Mouse (Mus musculus): ENCODE data around the gene Rad51d. TPM values are rescaled to one million over a fixed set of nuclear protein-coding genes. Genes with fewer than 3 reads are reported as not detected.

Rad51d gene
- 10.4 and 13.9 TPM in 2 replicates for polyA plus RNA-seq (2012)

DNA sequence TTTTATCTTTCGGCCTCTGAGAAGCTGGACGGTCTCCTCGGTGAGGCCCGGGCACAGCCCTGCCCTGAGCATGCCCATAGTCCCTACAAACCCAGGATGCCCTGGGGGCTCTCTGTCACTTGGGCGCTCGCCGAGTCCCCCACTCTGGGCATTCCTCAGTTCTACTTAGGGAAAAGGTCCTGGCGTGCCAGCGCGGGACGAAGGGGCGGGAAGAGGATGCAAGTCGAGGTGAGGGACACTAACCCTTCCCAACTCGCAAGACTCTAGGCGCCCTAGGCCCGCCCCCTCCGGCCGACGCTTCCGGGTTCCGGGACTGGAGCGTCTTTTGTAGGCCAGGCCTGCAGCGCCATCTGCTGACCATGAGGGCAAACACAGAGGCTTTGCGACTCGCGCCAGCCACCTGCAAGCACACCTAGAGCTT, at the start of gene Rad51d:
Gene Rad51d, minus strand, starts transcription at position 273 of the 421 bp plus-strand sequence.
- TF ChIP-seq GATA1 (IDR thresholded peaks at IDR 0.05; ENCODE audit: low read length) = no peak

GRCm38 (mm10) chr11:82933186-82933585, 42.8 kb upstream of the Rad51d start:
- TF ChIP-seq GATA1 (IDR thresholded peaks at IDR 0.05; ENCODE audit: low read length) = no peak

- TF ChIP-seq GATA1 (IDR thresholded peaks at IDR 0.05; ENCODE audit: low read length) = no peak
These were observed 39.2 kb upstream of the Rad51d start for GRCm38 (mm10) chr11:82929633-82929950.

DNA sequence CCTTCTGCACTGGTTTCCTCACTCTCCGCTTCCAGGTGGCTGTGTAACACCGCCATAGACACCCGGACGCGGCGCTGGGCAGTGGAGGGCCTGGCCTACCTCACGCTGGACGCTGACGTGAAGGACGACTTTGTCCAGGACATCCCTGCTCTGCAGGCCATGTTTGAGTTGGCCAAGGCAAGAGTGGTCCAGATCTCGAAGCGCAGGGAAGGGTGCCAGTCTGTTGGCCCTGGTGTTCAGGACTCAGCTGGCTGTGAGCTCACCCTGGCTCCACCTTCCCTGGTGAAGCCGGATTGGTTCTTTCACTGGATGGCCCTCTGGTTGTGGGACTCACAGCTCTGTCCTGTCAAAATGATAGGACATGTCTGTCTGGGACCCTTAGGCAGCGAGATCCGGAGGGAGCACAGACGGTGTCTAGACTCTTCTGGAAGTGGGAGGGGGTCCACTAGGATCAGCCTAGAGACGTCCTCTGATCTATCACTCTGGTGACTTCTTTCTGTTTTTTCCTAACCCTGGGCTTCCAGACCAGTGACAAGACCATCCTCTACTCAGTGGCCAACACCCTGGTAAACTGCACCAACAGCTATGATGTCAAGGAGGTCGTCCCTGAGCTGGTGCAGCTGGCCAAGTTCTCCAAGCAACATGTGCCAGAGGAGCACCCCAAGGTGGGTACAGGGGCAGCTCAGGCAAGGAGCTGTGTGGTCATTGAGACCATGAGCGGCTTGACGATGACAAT, 38.7 kb upstream of the Rad51d start:
- TF ChIP-seq GATA1 (IDR thresholded peaks at IDR 0.05; ENCODE audit: low read length) = no peak

GRCm38 (mm10) chr11:82921691-82922090, 31.3 kb upstream of the Rad51d start:
- no peak for TF ChIP-seq GATA1 (IDR thresholded peaks at IDR 0.05; ENCODE audit: low read length)

DNA sequence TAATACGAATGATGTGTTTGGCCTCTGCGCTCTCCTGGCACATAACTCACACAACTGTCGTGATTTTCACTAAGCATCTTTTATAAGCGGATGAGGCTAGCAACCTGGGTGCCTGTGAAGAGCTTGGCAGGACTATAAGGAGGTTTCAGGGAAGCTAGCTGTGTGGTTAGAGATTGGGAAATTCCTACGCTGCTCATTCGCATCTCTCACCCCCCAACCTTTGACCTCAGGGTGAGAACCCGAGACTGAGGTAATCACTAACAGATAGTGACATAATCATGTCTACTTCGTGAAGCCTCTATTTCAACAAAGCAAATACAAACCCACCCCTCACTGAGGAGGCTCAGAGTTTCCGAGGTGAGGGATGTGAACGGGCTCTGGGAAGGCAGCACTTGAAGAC, 30.4 kb upstream of the Rad51d start:
- no peak for TF ChIP-seq GATA1 (IDR thresholded peaks at IDR 0.05; ENCODE audit: low read length)

GRCm38 (mm10) chr11:82914711-82915352, 24.4 kb upstream of the Rad51d start:
- no peak for TF ChIP-seq GATA1 (IDR thresholded peaks at IDR 0.05; ENCODE audit: low read length)

DNA sequence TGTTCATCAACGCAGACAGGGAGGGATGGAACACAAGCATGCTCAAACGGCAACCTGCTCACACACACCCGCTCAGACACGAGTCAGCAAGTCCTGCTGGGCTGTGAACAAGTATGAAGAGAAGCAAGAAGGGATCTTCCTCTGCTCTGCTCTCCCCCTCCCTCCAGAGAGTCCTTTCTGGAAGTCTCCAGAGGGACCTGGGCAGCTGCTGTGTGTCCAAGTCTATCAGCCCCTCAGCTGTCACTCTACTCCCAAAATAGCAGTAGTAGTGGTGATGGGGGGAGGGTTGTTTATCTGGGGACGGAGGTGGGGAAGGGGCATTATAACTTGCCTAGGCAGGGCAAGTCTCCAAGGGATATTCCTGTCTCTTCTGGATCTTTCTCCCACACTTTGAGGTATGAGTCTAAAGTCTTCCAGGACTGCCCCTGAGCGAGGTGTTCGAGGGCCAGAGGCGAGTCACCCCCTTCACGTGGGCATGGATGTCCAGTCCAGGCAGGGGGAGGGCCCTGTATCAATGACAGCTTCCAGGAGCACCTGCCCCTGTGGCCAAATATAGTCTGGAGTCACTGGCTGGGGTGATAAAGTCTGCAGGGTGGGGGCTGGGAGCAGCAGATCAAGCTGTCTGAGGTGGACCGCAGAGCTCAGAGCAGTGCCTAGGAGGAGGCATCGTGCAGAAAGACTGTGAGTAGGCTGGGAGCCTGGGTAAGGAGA, 20.4 kb upstream of the Rad51d start:
- TF ChIP-seq GATA1 (IDR thresholded peaks at IDR 0.05; ENCODE audit: low read length) = no peak

GRCm38 (mm10) chr11:82910250-82910649, 19.8 kb upstream of the Rad51d start, which contains the start of gene Unc45b:
Unc45b (plus strand) TSS chr11:82910550.
- no peak for TF ChIP-seq GATA1 (IDR thresholded peaks at IDR 0.05; ENCODE audit: low read length)

DNA sequence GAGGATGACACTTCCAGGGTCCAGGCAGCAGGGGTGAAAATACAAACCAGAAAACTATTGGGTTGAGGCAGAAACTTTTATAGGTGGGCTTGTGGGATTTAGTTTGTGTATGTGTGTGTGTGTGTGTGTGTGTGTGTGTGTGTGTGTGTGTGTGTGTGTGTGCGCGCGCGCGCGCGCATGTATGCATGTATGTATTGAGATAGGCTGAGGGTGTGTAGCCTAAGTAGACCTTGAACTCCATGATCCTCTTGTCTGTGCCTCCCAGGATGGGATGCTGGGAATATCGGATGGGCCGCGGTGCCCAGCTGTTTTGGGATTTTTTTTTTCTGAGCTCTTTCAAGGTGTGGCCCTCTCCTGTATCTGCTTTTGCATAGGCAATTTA, 18.2 kb upstream of the Rad51d start:
- no peak for TF ChIP-seq GATA1 (IDR thresholded peaks at IDR 0.05; ENCODE audit: low read length)

DNA sequence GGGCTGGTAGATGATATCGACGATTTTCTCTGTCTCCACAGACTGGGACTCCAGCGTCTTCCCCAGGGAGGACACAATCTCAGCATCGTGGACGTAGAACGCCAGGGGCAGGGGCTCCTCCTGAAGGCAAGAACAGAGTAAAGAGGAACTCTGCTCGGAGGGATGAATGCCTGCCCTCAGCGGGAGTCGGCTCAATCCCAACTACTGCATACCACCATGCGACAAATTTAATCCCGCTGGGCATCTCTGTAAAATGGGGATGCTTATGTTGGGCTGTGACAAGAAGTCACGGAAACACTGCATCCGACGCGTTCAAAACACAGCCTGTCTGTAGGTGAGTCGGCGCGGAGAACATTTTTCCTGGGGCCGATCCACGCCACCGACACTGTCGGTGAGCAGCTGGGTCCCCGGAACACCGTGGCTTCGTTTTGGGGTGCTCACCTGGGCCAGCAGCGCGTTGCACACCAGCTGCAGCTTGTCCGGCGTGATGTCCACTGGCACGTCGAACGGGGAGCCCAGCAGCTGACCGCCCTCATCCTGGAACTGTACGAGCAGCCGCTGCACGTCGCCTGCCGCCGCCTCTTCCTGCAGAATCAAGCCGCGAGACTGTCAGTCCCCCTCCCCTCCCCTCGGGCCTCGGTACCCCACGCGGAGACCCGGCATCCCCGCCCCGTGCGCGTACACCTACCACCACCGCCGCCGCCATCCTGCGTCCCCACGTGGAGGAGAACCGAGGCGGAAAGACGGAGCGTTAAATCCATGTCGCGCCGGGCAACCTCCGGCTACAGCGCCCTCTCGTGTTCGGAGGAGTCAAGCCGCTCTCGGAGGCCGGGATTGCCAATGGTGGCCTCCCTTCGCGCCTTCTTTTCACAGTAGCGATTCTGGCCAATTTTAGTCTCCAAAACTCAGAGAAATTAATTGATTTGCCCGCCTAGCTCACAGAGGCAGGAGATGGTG, 17.5 kb upstream of the Rad51d start, which contains the start of gene Nle1:
Gene Nle1, minus strand, starts transcription at position 761 of the 957 bp plus-strand sequence.
- TF ChIP-seq GATA1 (IDR thresholded peaks at IDR 0.05; ENCODE audit: low read length) = no peak

GRCm38 (mm10) chr11:82905816-82906215, 15.4 kb upstream of the Rad51d start:
- no peak for TF ChIP-seq GATA1 (IDR thresholded peaks at IDR 0.05; ENCODE audit: low read length)

DNA sequence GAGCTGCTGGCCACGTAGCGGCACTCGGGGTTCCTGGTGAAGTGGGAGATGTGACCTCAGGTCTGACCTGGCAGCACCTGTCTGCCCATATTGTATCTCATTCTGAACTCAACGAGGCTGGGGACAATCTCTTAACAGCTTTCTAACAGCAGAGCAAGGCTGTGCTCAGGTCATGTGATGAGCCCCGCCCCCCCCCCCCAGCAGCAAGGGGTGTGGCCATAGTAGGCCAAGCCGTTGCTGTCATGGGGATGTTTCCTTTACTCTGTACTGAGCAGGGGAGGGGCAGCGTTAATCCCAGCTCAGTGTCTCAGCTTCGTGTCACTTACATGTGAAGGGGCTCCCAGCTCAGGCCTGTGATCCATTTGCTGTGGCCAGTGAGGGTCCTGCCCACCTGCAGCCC, 14.5 kb upstream of the Rad51d start:
- TF ChIP-seq GATA1 (IDR thresholded peaks at IDR 0.05; ENCODE audit: low read length) = no peak

DNA sequence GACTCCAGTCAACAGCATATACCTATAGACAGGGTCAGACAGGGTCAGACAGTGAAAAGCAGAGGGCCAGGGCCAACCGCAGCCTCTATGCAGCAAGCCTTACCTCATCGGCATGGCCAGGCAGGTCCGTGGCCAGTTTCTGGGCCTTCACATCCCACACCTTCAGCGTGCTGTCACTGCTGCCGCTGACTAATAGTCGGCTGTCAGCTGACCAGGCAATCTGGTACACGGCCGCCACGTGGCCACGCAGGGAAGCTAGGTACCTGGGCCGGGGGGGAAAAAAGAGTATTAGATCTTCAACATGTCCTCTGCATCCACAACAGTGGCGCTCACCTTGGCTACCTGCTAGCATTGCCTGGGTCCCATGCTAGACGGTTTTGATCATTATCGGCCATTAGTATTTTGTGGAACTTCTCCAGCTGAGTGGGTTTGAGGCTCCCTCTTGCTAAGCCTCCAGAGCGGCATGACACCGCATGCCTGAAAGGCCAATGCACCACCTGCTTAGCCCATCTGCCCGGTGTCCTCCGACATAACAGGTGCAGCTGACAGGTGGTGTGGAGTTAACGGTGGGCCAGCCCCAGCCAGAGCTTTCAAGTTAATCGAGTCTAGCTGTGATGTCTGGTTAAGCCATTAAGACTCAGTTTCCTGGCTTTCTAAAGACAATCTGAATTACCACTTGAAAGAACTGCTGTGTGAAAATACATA, 11.3 kb upstream of the Rad51d start:
- no peak for TF ChIP-seq GATA1 (IDR thresholded peaks at IDR 0.05; ENCODE audit: low read length)

GRCm38 (mm10) chr11:82899720-82900119, 9.3 kb upstream of the Rad51d start:
- no peak for TF ChIP-seq GATA1 (IDR thresholded peaks at IDR 0.05; ENCODE audit: low read length)

All from G1E-ER4 (cell line).